Mouse (Mus musculus) brown adipose tissue, adult 24 weeks (tissue): Measurements from ENCODE around the gene Ppm1l. TPM values are rescaled to one million over a fixed set of nuclear protein-coding genes. Genes with fewer than 3 reads are reported as not detected.
"Not testable (repeated sequence)": the region's sequence is repeated elsewhere in the genome, so short reads cannot be mapped to it uniquely, and the experiment has no call there.

ENCODE experiments used
- H3K27ac ChIP-seq: fragments of 200-500 bp; replicated peaks from 2 replicates; pipeline ENCODE4 v1.5.1; 2012; ENCODE audit warnings: low read depth, mild to moderate bottlenecking, low read length
- H3K4me1 ChIP-seq: fragments of 200-500 bp; 2 replicates; pipeline ENCODE4 v1.6.1; 2012; ENCODE audit warnings: low read length, mixed read lengths; ENCODE audit not compliant: control insufficient read depth, insufficient read depth, insufficient read length
- H3K4me3 ChIP-seq: fragments of 200-500 bp; 2 replicates; pipeline ENCODE4 v1.5.1; 2012; ENCODE audit warnings: low read depth, mild to moderate bottlenecking, low read length, moderate library complexity; ENCODE audit not compliant: insufficient read depth
- polyA plus RNA-seq: library from polyadenylated mRNA; stranded (reverse); fragments of >200 nt; gene quantifications from 2 replicates; pipeline ENCODE4 v1.2.4, GENCODE M21; 2012; ENCODE audit not compliant: missing spikeins, insufficient read depth, insufficient read length

Gene Ppm1l
- polyA plus RNA-seq, 1 experiment: 5.0 TPM

- H3K4me1 ChIP-seq: no peaks in the 10 kb centered on the region
- H3K4me3 ChIP-seq: no peak overlapping the region
- no peak overlapping the region for H3K27ac ChIP-seq
Measured at GRCm38 (mm10) chr3:69422741-69423140, 106.1 kb downstream of the Ppm1l start.

GRCm38 (mm10) chr3:69423371-69423770 lies 106.7 kb downstream of the Ppm1l start:
- Histone ChIP-seq H3K27ac (no peak overlapping the region), H3K4me1 (no peaks in the 10 kb centered on the region), H3K4me3 (no peak overlapping the region)

- H3K27ac ChIP-seq, H3K4me3 ChIP-seq, H3K4me1 ChIP-seq: not testable (repeated sequence)
Measured at GRCm38 (mm10) chr3:69424781-69425180, 108.1 kb downstream of the Ppm1l start.

GRCm38 (mm10) chr3:69427259-69427658 lies 110.6 kb downstream of the Ppm1l start:
- no peak overlapping the region for H3K4me3 ChIP-seq
- H3K4me1 ChIP-seq: no peaks in the 10 kb centered on the region
- no peak overlapping the region for H3K27ac ChIP-seq

- H3K4me3 ChIP-seq: no peak overlapping the region
- no peaks in the 10 kb centered on the region for H3K4me1 ChIP-seq
- no peak overlapping the region for H3K27ac ChIP-seq
Measured at GRCm38 (mm10) chr3:69428221-69428620, 111.6 kb downstream of the Ppm1l start.

GRCm38 (mm10) chr3:69429319-69429718 lies 112.7 kb downstream of the Ppm1l start:
- no peak overlapping the region for H3K4me3 ChIP-seq
- H3K27ac ChIP-seq: no peak overlapping the region
- H3K4me1 ChIP-seq: no peaks in the 10 kb centered on the region

GRCm38 (mm10) chr3:69433580-69433979 lies 116.9 kb downstream of the Ppm1l start:
- no peaks in the 10 kb centered on the region for H3K4me1 ChIP-seq
- H3K27ac ChIP-seq: no peak overlapping the region
- no peak overlapping the region for H3K4me3 ChIP-seq

- H3K4me3 ChIP-seq: no peak overlapping the region
- H3K27ac ChIP-seq: no peak overlapping the region
- no peaks in the 10 kb centered on the region for H3K4me1 ChIP-seq
Measured at GRCm38 (mm10) chr3:69438773-69439514, 122.3 kb downstream of the Ppm1l start.

GRCm38 (mm10) chr3:69440761-69441160 lies 124.1 kb downstream of the Ppm1l start:
- Histone ChIP-seq H3K4me1 (no peaks in the 10 kb centered on the region), H3K4me3 (no peak overlapping the region), H3K27ac (no peak overlapping the region)

GRCm38 (mm10) chr3:69446989-69447388 lies 130.3 kb downstream of the Ppm1l start:
- no peak overlapping the region for H3K27ac ChIP-seq
- H3K4me3 ChIP-seq: no peak overlapping the region
- no peaks in the 10 kb centered on the region; the same call in 1 of the 2 replicates for H3K4me1 ChIP-seq

GRCm38 (mm10) chr3:69449041-69449440 lies 132.4 kb downstream of the Ppm1l start:
- Histone ChIP-seq H3K4me1 (no peaks in the 10 kb centered on the region; the same call in 1 of the 2 replicates), H3K4me3 (no peak overlapping the region), H3K27ac (no peak overlapping the region)

- Histone ChIP-seq H3K27ac (no peak overlapping the region), H3K4me3 (no peak overlapping the region), H3K4me1 (no peaks in the 10 kb centered on the region)
Measured at GRCm38 (mm10) chr3:69454330-69454729, 137.7 kb downstream of the Ppm1l start.

- Histone ChIP-seq H3K4me1 (no peaks in the 10 kb centered on the region), H3K4me3 (no peak overlapping the region), H3K27ac (no peak overlapping the region)
Measured at GRCm38 (mm10) chr3:69456071-69456470, 139.4 kb downstream of the Ppm1l start.

- no peak overlapping the region for H3K27ac ChIP-seq
- H3K4me3 ChIP-seq: no peak overlapping the region
- H3K4me1 ChIP-seq: no peaks in the 10 kb centered on the region
Measured at GRCm38 (mm10) chr3:69458756-69459155, 142.1 kb downstream of the Ppm1l start.

GRCm38 (mm10) chr3:69461956-69462355 lies 145.3 kb downstream of the Ppm1l start:
- Histone ChIP-seq H3K4me3 (no peak overlapping the region), H3K27ac (no peak overlapping the region), H3K4me1 (no peaks in the 10 kb centered on the region)

GRCm38 (mm10) chr3:69465751-69466150 lies 149.1 kb downstream of the Ppm1l start:
- no peak overlapping the region for H3K27ac ChIP-seq

More at GRCm38 (mm10) chr3:69465751-69466150, 149.1 kb downstream of the Ppm1l start:
- Histone ChIP-seq H3K4me1 (no peaks in the 10 kb centered on the region), H3K4me3 (no peak overlapping the region)
